Mouse (Mus musculus): ENCODE data around the gene Rab42. TPM values are rescaled to one million over a fixed set of nuclear protein-coding genes. Genes with fewer than 3 reads are reported as not detected.

The Rab42 gene
- polyA plus RNA-seq, 1 experiment from 2014 or later, result 0.23 TPM

GRCm38 (mm10) chr4:132263313-132263712, 39.9 kb downstream of the Rab42 start:
- H3K27me3 ChIP-seq, result no peaks in the 10 kb centered on the region

DNA sequence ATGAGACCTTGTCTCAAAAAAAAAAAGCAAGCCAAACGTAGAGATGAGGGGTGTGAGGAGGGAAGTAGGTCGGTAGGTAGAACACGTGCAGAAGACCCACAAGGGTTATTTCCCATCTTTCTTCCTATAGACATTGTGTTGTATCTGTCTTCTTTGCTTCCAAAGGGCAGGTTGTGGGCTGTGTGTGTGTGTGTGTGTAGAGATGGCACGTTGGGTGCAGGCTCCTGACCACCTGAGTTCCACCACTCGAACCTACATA, 40.9 kb downstream of the Rab42 start:
- no peak for ATAC-seq
- H3K36me3 ChIP-seq (ENCODE audit: poor library complexity, severe bottlenecking), result no peaks in the 10 kb centered on the region
- H3K4me3 ChIP-seq, result peak overlapping the region; percentile 86; the same call in 1 of the 2 replicates
- no peak overlapping the region for H3K9ac ChIP-seq
- H3K27me3 ChIP-seq, result no peaks in the 10 kb centered on the region
- H3K9me3 ChIP-seq (replicated peaks), result no peaks in the 10 kb centered on the region
- H3K27ac ChIP-seq, result no peak overlapping the region
- 84% methylated on average over 5 of the region's 5 CpGs for WGBS
- H3K4me1 ChIP-seq, result peaks cover 23% of the 10 kb centered on the region
- peak overlapping the region; percentile 59; the same call in 1 of the 2 replicates for H3K4me2 ChIP-seq

More at GRCm38 (mm10) chr4:132263313-132263712, 39.9 kb downstream of the Rab42 start:
- no peaks in the 10 kb centered on the region for H3K36me3 ChIP-seq (ENCODE audit: poor library complexity, severe bottlenecking)
- H3K27ac ChIP-seq, result no peak overlapping the region
- H3K4me3 ChIP-seq, result no peak overlapping the region
- H3K9me3 ChIP-seq (replicated peaks), result no peaks in the 10 kb centered on the region
- H3K9ac ChIP-seq, result no peak overlapping the region
- no peak for ATAC-seq
- WGBS, result 97% methylated on average over 7 of the region's 7 CpGs
- H3K4me2 ChIP-seq, result no peak overlapping the region
- H3K4me1 ChIP-seq, result peaks cover 23% of the 10 kb centered on the region

DNA sequence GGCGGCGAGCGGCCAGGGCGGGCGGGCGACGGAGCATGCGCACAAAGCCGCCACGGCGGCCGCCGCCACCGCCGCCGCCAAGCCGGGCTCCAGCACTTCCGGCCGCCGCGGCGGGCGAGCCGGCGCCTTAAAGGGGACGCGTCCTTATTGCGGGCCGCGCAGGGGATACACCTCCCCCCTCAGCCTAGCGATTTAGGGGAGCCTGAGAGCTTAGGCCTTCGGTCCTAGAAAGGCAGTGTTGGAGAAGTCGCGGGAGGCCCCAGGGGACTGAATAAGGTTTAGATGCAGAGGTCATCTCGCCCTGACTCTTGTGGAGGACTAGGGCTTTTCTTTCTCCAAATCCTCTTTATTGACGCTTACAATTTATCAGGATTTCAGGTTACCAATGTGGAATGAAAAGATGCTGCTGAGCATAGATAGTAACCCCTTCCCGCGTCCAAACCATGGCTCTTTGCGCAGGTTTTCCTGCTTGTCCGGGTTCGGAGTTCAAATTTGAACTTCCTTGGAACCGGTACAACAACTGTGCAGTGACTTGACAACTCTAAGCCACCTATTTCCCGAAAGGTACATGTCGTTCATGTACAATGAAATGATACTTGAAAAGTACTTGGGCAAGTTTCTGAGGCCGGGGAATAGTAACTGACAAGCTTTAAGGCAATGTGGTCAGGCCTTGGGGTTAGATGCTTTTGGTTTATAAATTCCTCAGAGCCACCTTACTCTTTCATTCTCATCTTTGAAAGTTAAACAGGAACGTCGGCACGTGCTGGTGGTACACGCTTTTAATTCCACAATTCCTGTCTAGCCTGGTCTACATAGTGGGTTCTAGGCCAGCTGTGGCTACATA, 41.4 kb downstream of the Rab42 start, which contains the start of gene Gmeb1:
TSS of gene Gmeb1 (minus strand) at position 89 of the 844 bp plus-strand sequence.
- peak; percentile 92 for ATAC-seq
- Histone ChIP-seq H3K36me3 (ENCODE audit: poor library complexity, severe bottlenecking) (no peaks in the 10 kb centered on the region), H3K27ac (peak within 1 kb of the TSS; percentile 90), H3K9me3 (replicated peaks) (no peaks in the 10 kb centered on the region), H3K4me2 (peak within 1 kb of the TSS; percentile 87), H3K4me1 (peaks cover 23% of the 10 kb centered on the region), H3K27me3 (no peaks in the 10 kb centered on the region), H3K4me3 (peak within 1 kb of the TSS; percentile 86), H3K9ac (peak within 1 kb of the TSS; percentile 93)
- WGBS, result 19% methylated on average over 33 of the region's 49 CpGs

DNA sequence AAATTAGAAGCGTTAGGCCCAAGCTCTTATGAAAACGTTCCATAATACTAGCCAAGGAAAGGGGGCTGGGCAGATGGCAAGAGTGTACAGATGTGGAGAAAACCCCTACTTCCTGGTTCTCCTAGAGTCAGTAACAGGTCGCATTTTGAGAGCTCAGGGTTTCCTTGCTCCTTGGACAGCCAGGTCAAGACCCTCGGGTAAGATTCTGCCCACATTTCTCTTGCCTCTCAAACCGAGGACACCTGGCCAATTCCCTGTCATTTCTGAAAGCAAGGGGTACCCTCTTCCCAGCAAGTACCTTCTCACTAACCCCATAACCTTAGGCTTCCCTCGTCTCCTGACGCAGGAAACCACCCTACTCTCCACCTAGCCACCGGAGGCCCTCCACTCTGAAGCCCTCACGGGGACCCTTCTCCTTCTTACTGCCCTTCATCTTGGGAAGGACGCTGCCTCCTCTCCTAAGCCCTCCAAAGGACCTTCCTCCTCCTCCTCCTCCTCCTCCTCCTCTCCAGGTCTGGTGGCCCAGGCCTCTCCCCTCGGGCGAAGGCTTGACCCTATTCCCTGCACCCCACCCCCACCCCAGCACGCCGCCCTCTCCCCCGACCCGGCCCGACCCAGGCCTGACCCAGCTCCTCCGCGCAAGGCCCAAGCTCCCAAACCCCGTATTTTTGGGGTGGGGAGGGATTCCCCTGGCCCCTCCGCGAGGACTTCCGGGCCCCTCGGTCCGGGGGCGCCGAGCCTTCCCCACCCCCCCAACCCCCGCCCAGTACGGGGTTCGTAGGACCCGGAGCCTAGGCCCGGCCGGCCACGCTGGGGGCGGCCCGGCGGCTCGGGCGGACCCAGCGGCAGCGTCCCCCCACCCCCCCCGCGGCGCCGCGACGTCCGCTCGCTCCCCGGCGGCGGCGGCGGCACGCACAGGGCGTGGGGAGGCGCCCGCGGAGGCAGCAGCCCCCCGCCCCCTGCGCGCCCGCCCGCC, 42.5 kb downstream of the Rab42 start:
- peaks cover 23% of the 10 kb centered on the region for H3K4me1 ChIP-seq
- H3K4me2 ChIP-seq, result peak overlapping the region; percentile 87
- H3K36me3 ChIP-seq (ENCODE audit: poor library complexity, severe bottlenecking), result no peaks in the 10 kb centered on the region
- peak; percentile 68 for ATAC-seq
- H3K4me3 ChIP-seq, result peak overlapping the region; percentile 86
- peak overlapping the region; percentile 93 for H3K9ac ChIP-seq
- 3% methylated on average over 34 of the region's 64 CpGs for WGBS
- no peaks in the 10 kb centered on the region for H3K27me3 ChIP-seq
- no peaks in the 10 kb centered on the region for H3K9me3 ChIP-seq (replicated peaks)
- peak overlapping the region; percentile 90 for H3K27ac ChIP-seq

GRCm38 (mm10) chr4:132259248-132259647, 43.9 kb downstream of the Rab42 start:
- 0 out of 2 replicates have a peak overlapping the region, but pooled peaks have one; percentile 50 for H3K9ac ChIP-seq
- 94% methylated on average over 4 of the region's 4 CpGs for WGBS
- H3K27me3 ChIP-seq, result no peaks in the 10 kb centered on the region
- H3K9me3 ChIP-seq (replicated peaks), result no peaks in the 10 kb centered on the region
- H3K4me2 ChIP-seq, result peak overlapping the region; percentile 87; the same call in 1 of the 2 replicates
- 0 out of 2 replicates have a peak overlapping the region, but pooled peaks have one; percentile 4 for H3K4me3 ChIP-seq
- H3K4me1 ChIP-seq, result peaks cover 23% of the 10 kb centered on the region
- H3K27ac ChIP-seq, result no peak overlapping the region
- no peaks in the 10 kb centered on the region for H3K36me3 ChIP-seq (ENCODE audit: poor library complexity, severe bottlenecking)
- no peak for ATAC-seq

GRCm38 (mm10) chr4:132256384-132256783, 46.8 kb downstream of the Rab42 start:
- no peak for ATAC-seq
- Histone ChIP-seq H3K36me3 (ENCODE audit: poor library complexity, severe bottlenecking) (peaks cover 4% of the 10 kb centered on the region), H3K4me2 (no peak overlapping the region), H3K27ac (no peak overlapping the region), H3K4me3 (no peak overlapping the region), H3K4me1 (peaks cover 17% of the 10 kb centered on the region), H3K27me3 (no peaks in the 10 kb centered on the region), H3K9me3 (replicated peaks) (no peaks in the 10 kb centered on the region), H3K9ac (no peak overlapping the region)
- WGBS, result 94% methylated on average over 3 of the region's 3 CpGs

DNA sequence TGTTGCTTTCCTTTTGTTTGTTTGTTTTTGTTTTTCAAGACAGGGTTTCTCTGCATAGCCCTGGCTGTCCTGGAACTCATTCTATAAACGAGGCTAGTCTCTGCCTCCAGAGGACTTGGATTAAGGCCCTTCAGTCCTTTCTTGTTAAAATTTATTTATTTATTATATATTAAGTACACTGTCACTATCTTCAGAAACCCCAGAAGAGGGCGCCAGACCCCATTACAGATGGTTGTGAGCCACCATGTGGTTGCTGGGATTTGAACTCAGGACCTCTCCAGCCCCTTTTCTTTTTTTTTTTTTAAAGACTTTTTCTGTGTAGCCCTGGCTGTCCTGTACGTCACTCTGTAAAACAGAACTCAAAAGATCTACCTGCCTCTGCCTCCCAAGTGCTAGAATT, 48.2 kb downstream of the Rab42 start:
- Histone ChIP-seq H3K9me3 (replicated peaks) (no peaks in the 10 kb centered on the region), H3K36me3 (ENCODE audit: poor library complexity, severe bottlenecking) (peaks cover 18% of the 10 kb centered on the region), H3K4me3 (no peak overlapping the region), H3K9ac (no peak overlapping the region), H3K27ac (no peak overlapping the region), H3K4me1 (peaks cover 11% of the 10 kb centered on the region), H3K4me2 (no peak overlapping the region), H3K27me3 (no peaks in the 10 kb centered on the region)
- WGBS, result 78% methylated on average over 3 of the region's 3 CpGs
- ATAC-seq, result no peak

GRCm38 (mm10) chr4:132253622-132254021, 49.6 kb downstream of the Rab42 start:
- Histone ChIP-seq H3K27me3 (no peaks in the 10 kb centered on the region), H3K36me3 (ENCODE audit: poor library complexity, severe bottlenecking) (peaks cover 30% of the 10 kb centered on the region), H3K4me2 (no peak overlapping the region), H3K9ac (0 out of 2 replicates have a peak overlapping the region, but pooled peaks have one; percentile 13), H3K27ac (no peak overlapping the region; the same call in 1 of the 2 replicates), H3K4me3 (no peak overlapping the region), H3K4me1 (no peaks in the 10 kb centered on the region), H3K9me3 (replicated peaks) (no peaks in the 10 kb centered on the region)
- 73% methylated on average over 2 of the region's 2 CpGs for WGBS
- no peak for ATAC-seq

DNA sequence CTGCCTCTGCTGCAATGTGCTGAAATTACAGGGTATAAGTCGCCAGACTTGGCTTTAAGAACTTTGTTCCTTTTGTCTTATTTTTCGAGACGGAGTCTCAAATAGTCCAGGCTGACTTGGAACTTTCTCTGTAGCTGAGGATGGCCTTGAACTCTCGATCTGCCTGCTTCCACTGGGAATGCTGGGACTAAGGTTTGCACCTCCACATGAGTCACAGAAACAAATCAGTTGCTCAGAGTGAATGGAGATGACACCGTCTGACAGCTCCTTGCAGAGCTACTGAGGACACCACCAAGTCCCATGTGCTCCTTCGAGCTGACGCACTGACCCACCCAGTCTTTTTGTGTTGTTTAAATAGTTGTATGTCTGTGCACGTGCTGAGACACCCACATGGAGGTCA, 50.1 kb downstream of the Rab42 start:
- 86% methylated on average over 8 of the region's 8 CpGs for WGBS
- no peak overlapping the region for H3K4me2 ChIP-seq
- H3K9me3 ChIP-seq (replicated peaks), result no peaks in the 10 kb centered on the region
- no peak for ATAC-seq
- peaks cover 35% of the 10 kb centered on the region for H3K36me3 ChIP-seq (ENCODE audit: poor library complexity, severe bottlenecking)
- no peak overlapping the region; the same call in 1 of the 2 replicates for H3K27ac ChIP-seq
- no peak overlapping the region for H3K4me3 ChIP-seq
- no peak overlapping the region for H3K9ac ChIP-seq
- no peaks in the 10 kb centered on the region for H3K27me3 ChIP-seq
- no peaks in the 10 kb centered on the region for H3K4me1 ChIP-seq

Other genes starting within 250 kb of the Rab42 start
- gene Gm10300, start 228.7 kb downstream of the Rab42 start, polyA plus RNA-seq (2015; fragmentation: Nextera tagmentation; extraction: Ambion mirVana), result not detected in 2 replicates
- 75.0 and 84.1 TPM in 2 replicates for gene Epb41, start 228.1 kb downstream of the Rab42 start, polyA plus RNA-seq (2015; fragmentation: Nextera tagmentation; extraction: Ambion mirVana)
- 0.06 and 0.12 TPM in 2 replicates for gene Oprd1, start 158.9 kb downstream of the Rab42 start, polyA plus RNA-seq (2015; fragmentation: Nextera tagmentation; extraction: Ambion mirVana)
- gene Ythdf2, start 91.1 kb downstream of the Rab42 start, polyA plus RNA-seq (2015; fragmentation: Nextera tagmentation; extraction: Ambion mirVana), result 154 and 162 TPM in 2 replicates
- 50.0 and 55.3 TPM in 2 replicates for gene Gmeb1, start 41.8 kb downstream of the Rab42 start, polyA plus RNA-seq (2015; fragmentation: Nextera tagmentation; extraction: Ambion mirVana)
- gene Taf12, start 29.0 kb downstream of the Rab42 start, polyA plus RNA-seq (2015; fragmentation: Nextera tagmentation; extraction: Ambion mirVana), result 51.5 and 56.1 TPM in 2 replicates
- 87.8 and 96.4 TPM in 2 replicates for gene Trnau1ap, start 26.2 kb upstream of the Rab42 start, polyA plus RNA-seq (2015; fragmentation: Nextera tagmentation; extraction: Ambion mirVana)
- 82.2 and 89.5 TPM in 2 replicates for gene Rcc1, start 50.2 kb upstream of the Rab42 start, polyA plus RNA-seq (2015; fragmentation: Nextera tagmentation; extraction: Ambion mirVana)
- gene Phactr4, start 119.1 kb upstream of the Rab42 start, polyA plus RNA-seq (2015; fragmentation: Nextera tagmentation; extraction: Ambion mirVana), result 17.5 and 18.7 TPM in 2 replicates
- gene Med18, start 160.5 kb upstream of the Rab42 start, polyA plus RNA-seq (2015; fragmentation: Nextera tagmentation; extraction: Ambion mirVana), result 26.1 and 28.1 TPM in 2 replicates
- 6.3 and 7.0 TPM in 2 replicates for gene Sesn2, start 207.1 kb upstream of the Rab42 start, polyA plus RNA-seq (2015; fragmentation: Nextera tagmentation; extraction: Ambion mirVana)
- 1,115 and 1,299 TPM in 2 replicates for gene Atpif1, start 230.3 kb upstream of the Rab42 start, polyA plus RNA-seq (2015; fragmentation: Nextera tagmentation; extraction: Ambion mirVana)
- 162 and 175 TPM in 2 replicates for gene Dnajc8, start 232.2 kb upstream of the Rab42 start, polyA plus RNA-seq (2015; fragmentation: Nextera tagmentation; extraction: Ambion mirVana)

Measured in forebrain, embryonic 13.5 days (tissue).